Mouse (Mus musculus): ENCODE data around the gene Disc1. TPM values are rescaled to one million over a fixed set of nuclear protein-coding genes. Genes with fewer than 3 reads are reported as not detected.

The Disc1 gene
- total and polyA plus RNA-seq, 3 experiments = not detected

- dilution Hi-C loops (cut with MboI; ENCODE audit: extremely low pct_ligation_motif_present, extremely low pct_unique_long_range_greater_than_20kb, low sequenced_read_pairs) = no loop called here
These were observed 248.0 kb downstream of the Disc1 start for GRCm38 (mm10) chr8:125301931-125302361.

GRCm38 (mm10) chr8:125306665-125307064, 252.7 kb downstream of the Disc1 start:
- H3K9me3 ChIP-seq (replicated peaks; ENCODE audit: low read length) = peaks cover 9% of the 10 kb centered on the region
- no peak for TF ChIP-seq JUND (conservative IDR thresholded peaks at IDR 0.05; ENCODE audit: low read depth, low read length)
- TF ChIP-seq POLR2AphosphoS2 (IDR thresholded peaks at IDR 0.05; ENCODE audit: low read depth, low read length) = no peak
- no peak for TF ChIP-seq ZC3H11A (IDR thresholded peaks at IDR 0.05; ENCODE audit: low read depth, low read length)
- no peak for TF ChIP-seq MAX (IDR thresholded peaks at IDR 0.05; ENCODE audit: low read length)
- no peak for TF ChIP-seq GABPA (IDR thresholded peaks at IDR 0.05; ENCODE audit: insufficient replicate concordance, low read depth, low read length)
- no peak for TF ChIP-seq SIN3A (IDR thresholded peaks at IDR 0.05; ENCODE audit: low read length)
- no peak for TF ChIP-seq ELF1 (IDR thresholded peaks at IDR 0.05; ENCODE audit: low read depth, low read length)
- no peak for TF ChIP-seq USF2 (conservative IDR thresholded peaks at IDR 0.05; ENCODE audit: low read depth, low read length)
- TF ChIP-seq ZMIZ1 (IDR thresholded peaks at IDR 0.05; ENCODE audit: low read depth, low read length) = no peak
- TF ChIP-seq UBTF (IDR thresholded peaks at IDR 0.05; ENCODE audit: low read depth, low read length) = no peak
- no peak for TF ChIP-seq HCFC1 (IDR thresholded peaks at IDR 0.05; ENCODE audit: low read depth, low read length)
- no peak for TF ChIP-seq BHLHE40 (IDR thresholded peaks at IDR 0.05; ENCODE audit: low read depth, low read length)
- TF ChIP-seq ZKSCAN1 (IDR thresholded peaks at IDR 0.05; ENCODE audit: borderline replicate concordance, low read depth, low read length) = no peak
- TF ChIP-seq ZNF384 (IDR thresholded peaks at IDR 0.05; ENCODE audit: low read depth, low read length) = no peak
- TF ChIP-seq KAT2A (IDR thresholded peaks at IDR 0.05; ENCODE audit: insufficient replicate concordance, low read length) = no peak
- no peak for TF ChIP-seq SMC3 (IDR thresholded peaks at IDR 0.05; ENCODE audit: low read depth, low read length)
- no peak for TF ChIP-seq USF1 (IDR thresholded peaks at IDR 0.05; ENCODE audit: low read depth, low read length)
- no peak for TF ChIP-seq ETS1 (conservative IDR thresholded peaks at IDR 0.05; ENCODE audit: low read depth, low read length)
- TF ChIP-seq PAX5 (IDR thresholded peaks at IDR 0.05; ENCODE audit: low read length) = no peak
- no peak overlapping the region for H3K4me2 ChIP-seq (ENCODE audit: insufficient read depth, low read depth, poor library complexity, severe bottlenecking)
- H3K27ac ChIP-seq (ENCODE audit: insufficient read depth, low read depth) = no peak overlapping the region
- no peak overlapping the region for H3K9ac ChIP-seq (ENCODE audit: insufficient read depth, low read depth)
- no peaks in the 10 kb centered on the region for H3K79me2 ChIP-seq (replicated peaks; ENCODE audit: control insufficient read depth, extremely low read depth, insufficient read depth, poor library complexity, severe bottlenecking)
- H3K27me3 ChIP-seq (replicated peaks) = peaks cover 1% of the 10 kb centered on the region
- dilution Hi-C loops (cut with MboI; ENCODE audit: extremely low pct_ligation_motif_present, extremely low pct_unique_long_range_greater_than_20kb, low sequenced_read_pairs) (no loop called here), in situ Hi-C loops (cut with MboI; ENCODE audit: low pct_ligation_motif_present, low pct_unique_long_range_greater_than_20kb, low sequenced_read_pairs) (no loop called here)
- no peaks in the 10 kb centered on the region for H3K36me3 ChIP-seq (replicated peaks in 1 of 2; ENCODE audit: control insufficient read depth in 1 of 2, insufficient read depth in 1 of 2, low read length in 1 of 2)
- H3K4me1 ChIP-seq (ENCODE audit: control insufficient read depth in 1 of 2, insufficient read depth in 2 of 2) = peaks cover 0 to 10% of the 10 kb centered on the region in 2 experiments; a peak in 2 of 4 replicates
- H3K4me3 ChIP-seq (replicated peaks in 1 of 3; ENCODE audit: low read depth in 2 of 3, low read length in 2 of 3, poor library complexity in 1 of 3) = no peak overlapping the region
- DNase-seq (ENCODE audit: extremely low read depth) = no peak

More at GRCm38 (mm10) chr8:125301931-125302361, 248.0 kb downstream of the Disc1 start:
- no peak overlapping the region for H3K27ac ChIP-seq (ENCODE audit: insufficient read depth, low read depth)
- peaks cover 9% of the 10 kb centered on the region for H3K9me3 ChIP-seq (replicated peaks; ENCODE audit: low read length)
- in situ Hi-C loops (cut with MboI; ENCODE audit: low pct_ligation_motif_present, low pct_unique_long_range_greater_than_20kb, low sequenced_read_pairs) = no loop called here
- no peak for TF ChIP-seq MAX (IDR thresholded peaks at IDR 0.05; ENCODE audit: low read length)
- no peak for TF ChIP-seq CHD2 (IDR thresholded peaks at IDR 0.05; ENCODE audit: low read length)
- TF ChIP-seq RAD21 (IDR thresholded peaks at IDR 0.05; ENCODE audit: low read depth, low read length) = no peak
- no peak for TF ChIP-seq MXI1 (IDR thresholded peaks at IDR 0.05; ENCODE audit: low read depth, low read length)
- no peak for TF ChIP-seq MEF2A (IDR thresholded peaks at IDR 0.05; ENCODE audit: borderline replicate concordance, low read depth, low read length)
- TF ChIP-seq ZC3H11A (IDR thresholded peaks at IDR 0.05; ENCODE audit: low read depth, low read length) = no peak
- TF ChIP-seq BHLHE40 (IDR thresholded peaks at IDR 0.05; ENCODE audit: low read depth, low read length) = no peak
- no peak for TF ChIP-seq POLR2A (IDR thresholded peaks at IDR 0.05; ENCODE audit: low read depth, low read length)
- no peak overlapping the region for H3K4me2 ChIP-seq (ENCODE audit: insufficient read depth, low read depth, poor library complexity, severe bottlenecking)
- H3K4me1 ChIP-seq (ENCODE audit: control insufficient read depth in 1 of 2, insufficient read depth in 2 of 2) = no peaks in the 10 kb centered on the region
- H3K36me3 ChIP-seq (replicated peaks in 1 of 2; ENCODE audit: control insufficient read depth in 1 of 2, insufficient read depth in 1 of 2, low read length in 1 of 2) = no peaks in the 10 kb centered on the region
- no peak overlapping the region for H3K4me3 ChIP-seq (replicated peaks in 1 of 3; ENCODE audit: low read depth in 2 of 3, low read length in 2 of 3, poor library complexity in 1 of 3)
- no peak for DNase-seq (ENCODE audit: extremely low read depth)
- no peaks in the 10 kb centered on the region for H3K79me2 ChIP-seq (replicated peaks; ENCODE audit: control insufficient read depth, extremely low read depth, insufficient read depth, poor library complexity, severe bottlenecking)
- H3K9ac ChIP-seq (ENCODE audit: insufficient read depth, low read depth) = no peak overlapping the region
- H3K27me3 ChIP-seq (replicated peaks) = no peaks in the 10 kb centered on the region
